ENCODE assay signal across 23 mouse cellular contexts in genomic region chr11:115703466-115703865, GRCm38 (mm10). TPM values are rescaled to one million over a fixed set of nuclear protein-coding genes. Genes with fewer than 3 reads are reported as not detected.
DNase-seq lines count a peak whose midpoint lies in the region; ATAC-seq and TF ChIP-seq lines count a peak whose summit lies in the region.
"Had no signal": no experiment of that assay in that cellular context is flagged by ENCODE, and none has a peak within 500 bp of the region (broad histone marks: within the 10 kb centered on the region; RNA-seq: fewer than 3 reads in every experiment).

No protein-coding gene starts in this region.

- H3K36me3 ChIP-seq in MEL (ENCODE audit: control insufficient read depth in 1 of 2, insufficient read depth in 2 of 2, low read length in 2 of 2): peaks cover 20 to 53% of the 10 kb centered on the region in 2 experiments
- H3K36me3 ChIP-seq in lung, postnatal 0 days (ENCODE audit: insufficient read depth, low read length): no peaks in the 10 kb centered on the region
- H3K36me3 ChIP-seq: embryonic facial prominence, embryonic 15.5 days; forebrain, embryonic 10.5 days; forebrain, embryonic 12.5 days; forebrain, embryonic 15.5 days had no signal

- TF ChIP-seq POLR2A in MEL (IDR thresholded peaks at IDR 0.05; ENCODE audit: control insufficient read depth in 1 of 2, insufficient read depth in 1 of 2, low read depth in 1 of 2, low read length in 2 of 2, poor library complexity in 1 of 2): no peak

- no peak for TF ChIP-seq RAD21 in MEL (IDR thresholded peaks at IDR 0.05; ENCODE audit: low read depth, low read length)

- no peak overlapping the region for H3K4me2 ChIP-seq in lung, postnatal 0 days (replicated peaks; ENCODE audit: low read depth, low read length)
- H3K4me2 ChIP-seq: embryonic facial prominence, embryonic 13.5 days; embryonic facial prominence, embryonic 15.5 days; forebrain, embryonic 12.5 days; forebrain, embryonic 15.5 days had no signal

- H3K9me3 ChIP-seq in MEL (replicated peaks; ENCODE audit: insufficient read depth, low read length): no peaks in the 10 kb centered on the region
- H3K9me3 ChIP-seq in lung, postnatal 0 days (ENCODE audit: low read length): no peaks in the 10 kb centered on the region
- H3K9me3 ChIP-seq: embryonic facial prominence, embryonic 13.5 days; embryonic facial prominence, embryonic 15.5 days; forebrain, embryonic 10.5 days; forebrain, embryonic 12.5 days; forebrain, embryonic 15.5 days had no signal

- no peak for TF ChIP-seq EP300 in MEL (IDR thresholded peaks at IDR 0.05; ENCODE audit: low read depth in 1 of 2, low read length in 2 of 2)
- TF ChIP-seq EP300 in lung, postnatal 0 days (IDR thresholded peaks at IDR 0.05): no peak

- no peak overlapping the region for H3K9ac ChIP-seq in MEL (ENCODE audit: control insufficient read depth, low read depth, low read length, poor library complexity, severe bottlenecking)
- H3K9ac ChIP-seq in lung, postnatal 0 days (replicated peaks; ENCODE audit: low read depth): no peak overlapping the region
- H3K9ac ChIP-seq: embryonic facial prominence, embryonic 13.5 days; embryonic facial prominence, embryonic 15.5 days; forebrain, embryonic 12.5 days; forebrain, embryonic 15.5 days; forebrain, postnatal 0 days had no signal

- ATAC-seq in lung, postnatal 0 days: no peak
- ATAC-seq: CD4-positive, CD25-positive, alpha-beta regulatory T cell, adult 4 months; forebrain, embryonic 15.5 days; forebrain, postnatal 0 days had no signal

- H3K4me3 ChIP-seq in MEL (ENCODE audit: control insufficient read depth in 1 of 2, insufficient read depth in 1 of 2, low read depth in 2 of 2, low read length in 2 of 2): no peak overlapping the region
- H3K4me3 ChIP-seq in lung, postnatal 0 days (ENCODE audit: low read depth, low read length): no peak overlapping the region
- H3K4me3 ChIP-seq: embryonic facial prominence, embryonic 13.5 days; embryonic facial prominence, embryonic 15.5 days; erythroblast, embryonic 14.5 days; forebrain, embryonic 10.5 days; forebrain, embryonic 12.5 days; forebrain, embryonic 15.5 days had no signal

- peaks cover 95% of the 10 kb centered on the region for H3K79me2 ChIP-seq in MEL (ENCODE audit: control insufficient read depth, insufficient read depth, low read length, poor library complexity)

- whole genome bisulfite sequencing in lung, postnatal 0 days: 70% methylated on average over 2 of the region's 2 CpGs

- peaks cover 23 to 44% of the 10 kb centered on the region in 2 experiments for H3K4me1 ChIP-seq in MEL (ENCODE audit: control insufficient read depth in 1 of 2, insufficient read depth in 2 of 2, low read length in 2 of 2)
- H3K4me1 ChIP-seq in lung, postnatal 0 days (ENCODE audit: insufficient read depth, low read depth, low read length): peaks cover 13% of the 10 kb centered on the region

- DNase-seq in cerebellum, adult 9-11 months: peak; percentile 32
- DNase-seq in cerebellum, adult 11 months: no peak
- DNase-seq in MEL (ENCODE audit: low read depth, low spot score) (peak; percentile 58), ZHBTc4 (ENCODE audit: low read depth, low spot score) (peak; percentile 52)
- DNase-seq in gastrocnemius, postnatal 25 days: no peak
- DNase-seq in lung, postnatal 0 days (ENCODE audit: low spot score): no peak
- DNase-seq: adrenal gland, adult 2 months; adrenal gland, postnatal 10 days; adrenal gland, postnatal 25 days; cerebellum, adult 18-20 months; cerebellum, adult 9-10 months; cerebellum, postnatal 14 days; cerebellum, postnatal 36 days; embryo, embryonic 11 days; forebrain, postnatal 0 days had no signal

- TF ChIP-seq CTCF in MEL (IDR thresholded peaks at IDR 0.05 in 2 of 3, conservative IDR thresholded peaks at IDR 0.05 in 1 of 3; ENCODE audit: control insufficient read depth in 1 of 3, insufficient read depth in 1 of 3, low read depth in 2 of 3, low read length in 3 of 3, poor library complexity in 1 of 3, severe bottlenecking in 1 of 3): no peak
- TF ChIP-seq CTCF in lung, postnatal 0 days (IDR thresholded peaks at IDR 0.05): no peak

- H3K27me3 ChIP-seq in MEL (ENCODE audit: control insufficient read depth in 1 of 2, insufficient read depth in 2 of 2, low read length in 2 of 2): no peaks in the 10 kb centered on the region
- no peaks in the 10 kb centered on the region for H3K27me3 ChIP-seq in lung, postnatal 0 days (replicated peaks; ENCODE audit: insufficient read depth, low read length)
- H3K27me3 ChIP-seq: CH12.LX; embryonic facial prominence, embryonic 13.5 days; embryonic facial prominence, embryonic 15.5 days; forebrain, embryonic 12.5 days; forebrain, embryonic 15.5 days had no signal

- no peak overlapping the region for H3K27ac ChIP-seq in MEL (ENCODE audit: control insufficient read depth, low read depth, low read length)
- no peak overlapping the region for H3K27ac ChIP-seq in lung, postnatal 0 days (ENCODE audit: low read length)
- H3K27ac ChIP-seq: embryonic facial prominence, embryonic 13.5 days; embryonic facial prominence, embryonic 15.5 days; forebrain, embryonic 10.5 days; forebrain, embryonic 12.5 days; forebrain, embryonic 15.5 days had no signal

TF ChIP-seq in MEL, 35 proteins besides CTCF, POLR2A, EP300 and RAD21:
- no peak for TF ChIP-seq HCFC1 (IDR thresholded peaks at IDR 0.05; ENCODE audit: low read depth, low read length)
- TF ChIP-seq MEF2A (IDR thresholded peaks at IDR 0.05; ENCODE audit: extremely low read depth, insufficient replicate concordance, low read depth, low read length, poor library complexity, severe bottlenecking): no peak
- no peak for TF ChIP-seq USF1 (IDR thresholded peaks at IDR 0.05; ENCODE audit: low read depth, low read length)
- no peak for TF ChIP-seq ZMIZ1 (IDR thresholded peaks at IDR 0.05; ENCODE audit: low read depth, low read length)
- no peak for TF ChIP-seq TBP (IDR thresholded peaks at IDR 0.05; ENCODE audit: low read depth, low read length)
- no peak for TF ChIP-seq MYC (IDR thresholded peaks at IDR 0.05; ENCODE audit: low read depth, low read length)
- no peak for TF ChIP-seq UBTF (IDR thresholded peaks at IDR 0.05; ENCODE audit: borderline replicate concordance, insufficient read depth, low read depth, low read length)
- no peak for TF ChIP-seq TAL1 (IDR thresholded peaks at IDR 0.05; ENCODE audit: low read length)
- no peak for TF ChIP-seq JUND (IDR thresholded peaks at IDR 0.05; ENCODE audit: low read depth, low read length)
- TF ChIP-seq NRF1 (IDR thresholded peaks at IDR 0.05; ENCODE audit: insufficient read depth, low read depth, low read length, poor library complexity, severe bottlenecking): no peak
- TF ChIP-seq GATA1 (IDR thresholded peaks at IDR 0.05; ENCODE audit: low read depth, low read length): no peak
- no peak for TF ChIP-seq ZNF384 (IDR thresholded peaks at IDR 0.05; ENCODE audit: low read depth, low read length)
- TF ChIP-seq USF2 (IDR thresholded peaks at IDR 0.05; ENCODE audit: borderline replicate concordance in 1 of 2, insufficient read depth in 1 of 2, low read depth in 1 of 2, low read length in 2 of 2): no peak

RNA-seq across cellular contexts. Expression of gene Grb2, which starts 4.9 kb away (rescaled TPM):
- 75.3 and 93.2 TPM in 2 replicates for total RNA-seq in MEL (2012; rRNA removed)
- 100 to 1,000 TPM in 1 of 2 experiments, not detected in 1; 261 TPM for polyA plus RNA-seq in MEL (2012; ENCODE audit: insufficient read depth in 1 of 2, insufficient read length in 2 of 2, low read depth in 1 of 2, low replicate concordance in 2 of 2, missing spikeins in 1 of 2)
- 10 to 100 TPM; 56.5 to 58.2 TPM for total RNA-seq in gastrocnemius, postnatal 25 days (2021)
- polyA plus RNA-seq in lung, postnatal 0 days (2015; fragmentation: Nextera tagmentation; extraction: Ambion mirVana): 62.8 and 75.9 TPM in 2 replicates

Comparison
In these comparisons a context has a peak if more than half of its experiments do, and no peak if none do; other contexts are left out.
1. DNase-seq: peak in cerebellum, adult 9-11 months (single experiment), MEL (single experiment) and ZHBTc4 (single experiment); none in cerebellum, adult 11 months (single experiment), gastrocnemius, postnatal 25 days (single experiment) and lung, postnatal 0 days (single experiment).